Mouse (Mus musculus) testis, adult 2 months (tissue): ENCODE measurements around the gene Iba57.

ENCODE experiments used
- CTCF ChIP-seq: fragments of 200-500 bp; IDR thresholded peaks from 2 replicates; pipeline ENCODE4 v1.5.1; 2012; ENCODE audit warnings: low read depth, mild to moderate bottlenecking, inconsistent platforms, low read length, moderate library complexity; ENCODE audit not compliant: control insufficient read depth, insufficient read depth, insufficient replicate concordance
- POLR2A ChIP-seq: fragments of 200-500 bp; IDR thresholded peaks from 2 replicates; pipeline ENCODE4 v1.6.1; 2012; ENCODE audit warnings: low read depth, mild to moderate bottlenecking, inconsistent platforms, low read length, moderate library complexity; ENCODE audit not compliant: control insufficient read depth

DNA sequence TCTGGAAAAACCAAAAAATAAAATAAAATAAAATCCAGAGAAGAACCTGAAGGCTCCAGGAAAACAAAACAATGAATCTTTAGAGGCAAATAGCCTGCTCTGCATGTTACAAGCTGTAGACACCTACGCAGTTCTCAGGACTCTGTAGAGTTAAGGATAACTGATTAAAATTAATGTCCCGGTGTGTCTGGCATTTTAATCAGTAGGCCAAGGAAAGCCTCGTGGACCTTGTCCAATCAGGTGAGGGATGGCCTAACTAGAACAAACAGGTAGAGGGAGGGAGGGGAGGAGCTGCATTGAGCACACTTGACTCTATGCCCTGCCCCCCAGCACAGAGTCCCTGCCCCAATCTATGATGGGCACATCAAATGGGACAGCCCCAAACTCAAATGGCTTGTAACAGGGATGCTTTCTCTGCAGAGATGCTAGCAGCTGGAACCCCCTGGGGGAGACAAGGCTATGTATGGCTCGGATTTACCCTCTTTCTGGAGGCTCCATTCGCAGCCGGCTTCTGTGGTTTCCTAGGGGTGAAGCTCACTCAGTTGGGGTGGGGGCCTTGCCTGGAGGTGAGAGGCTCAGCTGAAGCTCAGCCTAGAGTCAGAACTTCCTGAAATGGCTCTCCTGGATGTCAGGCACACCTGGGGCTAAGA, 10.8 kb upstream of the Iba57 start:
- TF ChIP-seq CTCF = no peak
- TF ChIP-seq POLR2A = no peak
